Mouse (Mus musculus): ENCODE results near the gene Fcor.

Fcor gene

GRCm38 (mm10) chr8:3670388-3670787, 1.8 kb downstream of the Fcor start:
- DNase-seq = peak in 1 of 2 experiments; percentile 15

- no peak for DNase-seq
Observed at GRCm38 (mm10) chr8:3665507-3665906, 6.7 kb downstream of the Fcor start, which contains the start of gene Mcemp1. Gene Mcemp1 (plus strand): TSS chr8:3665754.

- no peak for DNase-seq
Observed at GRCm38 (mm10) chr8:3664405-3664804, 7.8 kb downstream of the Fcor start.

- DNase-seq = no peak
Observed at GRCm38 (mm10) chr8:3660889-3661288, 11.3 kb downstream of the Fcor start.

GRCm38 (mm10) chr8:3656725-3657381, 15.3 kb downstream of the Fcor start:
- no peak for DNase-seq

GRCm38 (mm10) chr8:3655526-3655925, 16.6 kb downstream of the Fcor start, which contains the start of gene Retn:
Gene Retn (plus strand): TSS chr8:3655770.
- DNase-seq = no peak

GRCm38 (mm10) chr8:3654726-3655508, 17.2 kb downstream of the Fcor start:
- no peak for DNase-seq

- no peak for DNase-seq
Observed at GRCm38 (mm10) chr8:3652845-3653244, 19.3 kb downstream of the Fcor start.

- DNase-seq = no peak
Observed at GRCm38 (mm10) chr8:3648990-3649389, 23.2 kb downstream of the Fcor start.

- DNase-seq = no peak
Observed at GRCm38 (mm10) chr8:3648268-3648667, 23.9 kb downstream of the Fcor start.

- no peak for DNase-seq
Observed at GRCm38 (mm10) chr8:3647561-3647960, 24.6 kb downstream of the Fcor start.

GRCm38 (mm10) chr8:3646824-3647531, 25.2 kb downstream of the Fcor start:
- no peak for DNase-seq

GRCm38 (mm10) chr8:3645804-3646203, 26.4 kb downstream of the Fcor start:
- DNase-seq = peak; percentile 37 to 57

- DNase-seq = peak in 1 of 2 experiments; percentile 19
Observed at GRCm38 (mm10) chr8:3631478-3631875, 40.7 kb downstream of the Fcor start.

- DNase-seq = peak; percentile 86 to 88
Observed at GRCm38 (mm10) chr8:3630647-3631477, 41.3 kb downstream of the Fcor start, which contains the start of gene Stxbp2. Gene Stxbp2 (plus strand): TSS chr8:3630955.

GRCm38 (mm10) chr8:3628014-3628413, 44.1 kb downstream of the Fcor start:
- peak in 1 of 2 experiments; percentile 22 for DNase-seq

- no peak for DNase-seq
Observed at GRCm38 (mm10) chr8:3626971-3627370, 45.2 kb downstream of the Fcor start.

- no peak for DNase-seq
Observed at GRCm38 (mm10) chr8:3625445-3625844, 46.7 kb downstream of the Fcor start, which contains the start of gene Pcp2. Gene Pcp2 (minus strand): TSS chr8:3625545.

GRCm38 (mm10) chr8:3622119-3622518, 50.0 kb downstream of the Fcor start:
- DNase-seq = no peak

GRCm38 (mm10) chr8:3621199-3621970, 50.8 kb downstream of the Fcor start, which contains the start of the genes Xab2 and Pet100:
Gene Xab2 (minus strand): TSS chr8:3621316.
Gene Pet100 (plus strand): TSS chr8:3621548.
- DNase-seq = peak; percentile 96 to 97
